Mouse (Mus musculus): ENCODE measurements at regions not wholly inside any gene's neighbourhood (a gene's known extent, or its start where the extent isn't known, plus 50 kb on each side); places are given as distances from the start of the nearest gene placed in this dataset.
"Not testable (repeated sequence)": the region's sequence is repeated elsewhere in the genome, so short reads cannot be mapped to it uniquely, and the experiment has no call there.

- H3K4me1 ChIP-seq (ENCODE audit: control insufficient read depth, insufficient read depth, low read length); H3K27ac ChIP-seq (ENCODE audit: control insufficient read depth, insufficient read depth, low read depth, low read length); H3K4me3 ChIP-seq (ENCODE audit: control insufficient read depth, low read depth, low read length); H3K36me3 ChIP-seq (ENCODE audit: control insufficient read depth, insufficient read depth, low read length); H3K27me3 ChIP-seq (ENCODE audit: control insufficient read depth, insufficient read depth, low read length): not testable (repeated sequence)
These were observed 68.8 kb downstream of the BC005561 start for GRCm38 (mm10) chr5:104576991-104577390.

DNA sequence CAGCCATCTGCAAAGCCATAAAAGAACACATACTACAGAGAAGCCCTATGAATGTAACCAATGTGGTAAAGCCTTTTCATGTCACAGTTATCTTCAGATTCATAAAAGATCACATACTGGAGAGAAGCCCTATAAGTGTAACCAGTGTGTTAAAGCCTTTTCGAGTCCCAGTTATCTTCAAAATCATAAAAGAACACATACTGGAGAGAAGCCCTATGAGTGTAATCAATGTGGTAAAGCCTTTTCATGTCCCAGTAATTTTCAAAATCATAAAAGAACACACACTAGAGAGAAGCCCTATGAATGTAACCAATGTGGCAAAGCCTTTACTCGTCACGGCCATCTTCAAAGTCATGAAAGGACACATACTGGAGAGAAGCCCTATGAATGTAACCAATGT, 74.2 kb downstream of the BC005561 start:
- not testable (repeated sequence) for H3K4me1 ChIP-seq (ENCODE audit: control insufficient read depth, insufficient read depth, low read length); H3K27ac ChIP-seq (ENCODE audit: control insufficient read depth, insufficient read depth, low read depth, low read length); H3K36me3 ChIP-seq (ENCODE audit: control insufficient read depth, insufficient read depth, low read length); H3K4me3 ChIP-seq (ENCODE audit: control insufficient read depth, low read depth, low read length); H3K27me3 ChIP-seq (ENCODE audit: control insufficient read depth, insufficient read depth, low read length)

DNA sequence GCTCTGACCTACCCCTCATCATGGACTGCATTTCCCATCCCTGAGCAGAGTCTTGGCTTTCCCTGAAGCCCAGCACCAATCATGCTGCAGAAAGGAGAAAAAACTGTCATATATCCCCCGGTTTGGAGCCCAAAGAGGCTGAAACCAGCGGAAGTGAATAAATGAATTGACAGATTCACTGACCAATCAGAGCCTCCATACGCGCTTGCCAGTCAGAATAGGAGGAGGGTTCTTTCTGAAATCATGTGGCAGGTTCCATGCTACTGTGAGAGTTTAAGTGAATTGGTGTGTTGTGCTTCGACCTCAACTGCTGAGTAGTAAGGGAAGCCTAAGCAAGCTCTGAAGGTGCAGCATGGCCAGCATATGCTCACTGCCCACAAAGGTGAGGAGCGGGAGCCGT, 101.0 kb downstream of the BC005561 start:
- peak overlapping the region; percentile 60 for H3K4me3 ChIP-seq (ENCODE audit: control insufficient read depth, low read depth, low read length)
- H3K27ac ChIP-seq (ENCODE audit: control insufficient read depth, insufficient read depth, low read depth, low read length) = no peak overlapping the region
- no peaks in the 10 kb centered on the region for H3K36me3 ChIP-seq (ENCODE audit: control insufficient read depth, insufficient read depth, low read length)
- H3K27me3 ChIP-seq (ENCODE audit: control insufficient read depth, insufficient read depth, low read length) = no peaks in the 10 kb centered on the region
- TF ChIP-seq CTCF (IDR thresholded peaks at IDR 0.05; ENCODE audit: control insufficient read depth, insufficient read depth, insufficient replicate concordance, low read depth, low read length) = no peak
- TF ChIP-seq POLR2A (IDR thresholded peaks at IDR 0.05; ENCODE audit: control insufficient read depth, low read depth, low read length) = no peak
- no peaks in the 10 kb centered on the region for H3K4me1 ChIP-seq (ENCODE audit: control insufficient read depth, insufficient read depth, low read length)
